Mouse (Mus musculus): ENCODE measurements around the gene Sos2. TPM values are rescaled to one million over a fixed set of nuclear protein-coding genes. Genes with fewer than 3 reads are reported as not detected.

Sos2 gene
- 1 to 10 TPM in 1 of 2 experiments, under 1 TPM in 1; 0.16 to 2.5 TPM for polyA plus RNA-seq (2012; fragmentation: generic; extraction: Trizol)

GRCm38 (mm10) chr12:69681566-69682061 is at the start of gene Sos2:
Gene Sos2, minus strand, starts transcription at chr12:69681852.

GRCm38 (mm10) chr12:69724711-69725460 is 43.2 kb upstream of the Sos2 start, which contains the start of the genes L2hgdh and Atp5s:
Gene L2hgdh, minus strand, starts transcription at chr12:69724873.
Gene Atp5s, plus strand, starts transcription at chr12:69724950.

GRCm38 (mm10) chr12:69582613-69583269 is 98.9 kb downstream of the Sos2 start, which contains the start of gene Vcpkmt:
Gene Vcpkmt, minus strand, starts transcription at chr12:69583028.

Other genes with a start within 250 kb of the Sos2 start
- gene Vcpkmt, start 98.8 kb downstream of the Sos2 start, polyA plus RNA-seq (2012; fragmentation: generic; extraction: Trizol): 10 to 100 TPM; 12.0 to 12.5 TPM
- 1 to 10 TPM in 1 of 2 experiments, under 1 TPM in 1; 0.37 to 2.2 TPM for gene L2hgdh, start 43.0 kb upstream of the Sos2 start, polyA plus RNA-seq (2012; fragmentation: generic; extraction: Trizol)
- 1 to 10 TPM in 1 of 2 experiments, under 1 TPM in 1; 0.82 to 8.3 TPM for gene Atp5s, start 43.1 kb upstream of the Sos2 start, polyA plus RNA-seq (2012; fragmentation: generic; extraction: Trizol)
- not detected for gene Cdkl1, start 109.4 kb upstream of the Sos2 start, polyA plus RNA-seq (2012; fragmentation: generic; extraction: Trizol)
- 1 to 10 TPM in 1 of 2 experiments, under 1 TPM in 1; 0.06 to 1.7 TPM for gene Atl1, start 210.8 kb upstream of the Sos2 start, polyA plus RNA-seq (2012; fragmentation: generic; extraction: Trizol)
- 1 to 10 TPM in 1 of 2 experiments, under 1 TPM in 1; 0.55 to 5.7 TPM for gene Map4k5, start 211.3 kb upstream of the Sos2 start, polyA plus RNA-seq (2012; fragmentation: generic; extraction: Trizol)